Mouse (Mus musculus) limb, embryonic 10.5 days (tissue): Measurements from ENCODE around the gene Gm884. TPM values are rescaled to one million over a fixed set of nuclear protein-coding genes. Genes with fewer than 3 reads are reported as not detected.
A peak's percentile ranks its signal among the peaks of the same experiment; 100 is the strongest.

ENCODE experiments used
- DNase-seq: peaks from one replicate; pipeline ENCODE4 v3.0.0-alpha.2; 2017; ENCODE audit warnings: low spot score
- H3K27ac ChIP-seq: fragments of 300-500 bp; sonication (generic); 2 replicates; pipeline ENCODE4 v1.5.1; 2016; ENCODE audit warnings: mild to moderate bottlenecking
- H3K27me3 ChIP-seq: fragments of 300-500 bp; sonication (generic); 2 replicates; pipeline ENCODE4 v1.6.1; 2016; ENCODE audit warnings: low read depth, mild to moderate bottlenecking; ENCODE audit not compliant: poor library complexity, severe bottlenecking
- H3K36me3 ChIP-seq: fragments of 300-500 bp; sonication (generic); 2 replicates; pipeline ENCODE4 v1.6.1; 2016; ENCODE audit warnings: mild to moderate bottlenecking, moderate library complexity
- H3K4me1 ChIP-seq: fragments of 300-500 bp; sonication (generic); 2 replicates; pipeline ENCODE4 v1.6.1; 2016
- H3K4me3 ChIP-seq: fragments of 300-500 bp; sonication (generic); 2 replicates; pipeline ENCODE4 v1.5.1; 2016; ENCODE audit warnings: mild to moderate bottlenecking, moderate library complexity
- H3K9me3 ChIP-seq: fragments of 300-500 bp; sonication (generic); replicated peaks from 2 replicates; pipeline ENCODE4 v1.6.1; 2016; ENCODE audit warnings: mild to moderate bottlenecking
- WGBS: fragments of 180-500 bp; shearing (Covaris S2); methylation state at CpG from one replicate; pipeline ENCODE4 v1.1.7; 2016; 5-methylcytosine and 5-hydroxymethylcytosine counted together
- polyA plus RNA-seq: library from polyadenylated mRNA; unstranded; fragments of >200 nt; fragmentation: Nextera tagmentation; extraction: Ambion mirVana; gene quantifications from 2 replicates; pipeline ENCODE4 v1.2.1, GENCODE M21; 2016

The Gm884 gene
- polyA plus RNA-seq = not detected in 2 replicates

- no peak for DNase-seq
- H3K27ac ChIP-seq = no peak within 1 kb of the TSS
- no peaks in the 10 kb centered on the region for H3K9me3 ChIP-seq
- WGBS = 81% methylated on average over 9 of the region's 9 CpGs
- H3K36me3 ChIP-seq = no peaks in the 10 kb centered on the region
- no peak within 1 kb of the TSS for H3K4me3 ChIP-seq
- H3K4me1 ChIP-seq = no peaks in the 10 kb centered on the region
- no peaks in the 10 kb centered on the region for H3K27me3 ChIP-seq
These were observed at the start of gene Gm884 for GRCm38 (mm10) chr11:103621040-103621439. Gm884 (minus strand) TSS chr11:103621140.

- WGBS = 60% methylated on average over 13 of the region's 13 CpGs
These were observed 46.0 kb upstream of the Gm884 start for GRCm38 (mm10) chr11:103666907-103667426.

DNA sequence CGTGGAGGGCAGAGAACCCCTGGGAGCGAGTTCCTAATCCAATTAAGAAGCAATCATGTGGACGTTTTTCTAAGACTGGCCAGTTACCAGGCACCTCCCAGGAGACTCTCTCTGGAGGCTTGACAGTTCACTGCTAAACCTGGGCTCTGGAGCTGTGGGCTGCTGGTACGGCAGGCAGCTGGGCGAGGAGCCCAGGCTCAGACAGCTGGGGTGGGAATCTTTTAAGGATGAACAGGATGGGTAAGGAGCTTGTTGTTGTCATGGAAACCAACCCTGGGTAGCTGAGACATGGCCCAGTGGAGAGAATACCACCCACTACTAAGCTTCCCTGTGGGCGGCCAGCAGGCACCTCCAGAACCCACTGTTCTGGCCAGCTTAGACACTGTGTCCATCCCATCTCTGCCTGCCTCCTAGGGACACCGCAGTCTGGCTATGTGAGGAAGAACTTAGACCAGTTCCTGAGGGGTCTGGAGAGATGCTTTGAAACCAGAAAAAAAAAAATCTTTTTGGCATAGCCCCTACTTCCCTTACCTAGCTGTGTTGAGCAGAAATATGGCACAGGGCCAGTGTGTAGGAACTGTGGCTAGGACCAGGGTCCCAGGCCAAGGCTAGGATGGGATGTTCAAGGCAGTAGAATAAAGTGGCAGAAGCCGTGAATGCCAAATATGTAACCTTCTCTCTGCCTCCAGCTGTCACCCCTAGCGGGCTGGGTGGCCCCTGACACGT is 45.4 kb upstream of the Gm884 start:
- Histone ChIP-seq H3K9me3 (no peaks in the 10 kb centered on the region), H3K27ac (no peak overlapping the region), H3K36me3 (no peaks in the 10 kb centered on the region), H3K4me3 (no peak overlapping the region), H3K4me1 (peaks cover 25% of the 10 kb centered on the region), H3K27me3 (peaks cover 4% of the 10 kb centered on the region; the same call in 1 of the 2 replicates)
- WGBS = 44% methylated on average over 10 of the region's 10 CpGs
- no peak for DNase-seq

More at GRCm38 (mm10) chr11:103666907-103667426, 46.0 kb upstream of the Gm884 start:
- Histone ChIP-seq H3K36me3 (no peaks in the 10 kb centered on the region), H3K9me3 (no peaks in the 10 kb centered on the region), H3K4me1 (peaks cover 25% of the 10 kb centered on the region), H3K4me3 (no peak overlapping the region), H3K27me3 (peaks cover 4% of the 10 kb centered on the region; the same call in 1 of the 2 replicates), H3K27ac (no peak overlapping the region)
- DNase-seq = no peak

- WGBS = 60% methylated on average over 1 of the region's 1 CpGs
These were observed 44.8 kb upstream of the Gm884 start for GRCm38 (mm10) chr11:103665695-103666094.

DNA sequence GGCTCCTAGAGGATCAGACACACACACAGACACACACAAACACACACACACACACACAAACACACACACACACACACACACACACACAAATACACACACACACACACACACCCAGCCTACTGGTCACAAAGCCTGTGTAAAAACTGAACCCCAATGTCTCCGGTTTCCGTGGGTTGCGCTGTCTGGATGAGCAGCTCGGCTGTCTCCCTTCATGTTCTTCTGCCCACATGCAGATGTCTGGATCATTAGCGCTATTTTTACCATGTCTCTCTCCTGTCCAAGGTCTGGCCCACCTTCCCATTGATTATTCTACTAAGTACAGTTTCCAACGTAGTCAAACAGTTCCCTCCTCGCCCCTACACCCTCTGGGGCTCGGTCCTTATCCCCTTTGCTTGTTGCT is 42.2 kb upstream of the Gm884 start:
- Histone ChIP-seq H3K4me1 (peaks cover 25% of the 10 kb centered on the region), H3K9me3 (no peaks in the 10 kb centered on the region), H3K27me3 (peaks cover 4% of the 10 kb centered on the region; the same call in 1 of the 2 replicates), H3K4me3 (no peak overlapping the region), H3K36me3 (no peaks in the 10 kb centered on the region), H3K27ac (no peak overlapping the region)
- 89% methylated on average over 8 of the region's 8 CpGs for WGBS
- no peak for DNase-seq

More at GRCm38 (mm10) chr11:103665695-103666094, 44.8 kb upstream of the Gm884 start:
- Histone ChIP-seq H3K27me3 (peaks cover 4% of the 10 kb centered on the region; the same call in 1 of the 2 replicates), H3K9me3 (no peaks in the 10 kb centered on the region), H3K27ac (no peak overlapping the region), H3K4me1 (peaks cover 25% of the 10 kb centered on the region), H3K36me3 (no peaks in the 10 kb centered on the region), H3K4me3 (no peak overlapping the region)
- DNase-seq = no peak

GRCm38 (mm10) chr11:103662546-103662945 is 41.6 kb upstream of the Gm884 start:
- Histone ChIP-seq H3K4me3 (no peak overlapping the region), H3K9me3 (no peaks in the 10 kb centered on the region), H3K27me3 (peaks cover 4% of the 10 kb centered on the region; the same call in 1 of the 2 replicates), H3K4me1 (peaks cover 25% of the 10 kb centered on the region), H3K27ac (no peak overlapping the region), H3K36me3 (no peaks in the 10 kb centered on the region)
- DNase-seq = no peak
- 90% methylated on average over 5 of the region's 5 CpGs for WGBS

DNA sequence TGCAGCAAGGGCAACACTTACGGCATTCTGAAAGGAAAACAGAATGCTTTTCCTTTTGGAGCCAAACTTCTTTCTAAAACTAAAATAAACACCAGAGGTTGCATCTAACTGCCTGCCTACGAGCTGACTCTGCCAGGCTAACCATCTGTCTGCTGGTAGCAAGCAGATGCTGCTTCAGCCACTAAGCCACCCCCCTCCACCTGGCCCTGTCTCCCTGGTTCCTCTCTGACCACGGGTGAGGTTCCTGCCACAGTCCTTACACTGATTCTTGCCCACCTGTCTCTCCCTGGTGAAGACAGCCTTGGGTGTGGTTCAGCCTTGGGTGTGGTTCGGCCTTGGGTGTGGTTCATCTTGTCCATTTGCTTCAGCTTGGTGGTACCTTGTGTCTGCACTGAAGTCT is 40.9 kb upstream of the Gm884 start:
- Histone ChIP-seq H3K27ac (no peak overlapping the region), H3K9me3 (no peaks in the 10 kb centered on the region), H3K27me3 (peaks cover 2% of the 10 kb centered on the region; the same call in 1 of the 2 replicates), H3K4me1 (peaks cover 18% of the 10 kb centered on the region), H3K36me3 (no peaks in the 10 kb centered on the region), H3K4me3 (no peak overlapping the region)
- DNase-seq = no peak
- 68% methylated on average over 4 of the region's 4 CpGs for WGBS

- no peak for DNase-seq
- no peaks in the 10 kb centered on the region for H3K9me3 ChIP-seq
- 93% methylated on average over 7 of the region's 7 CpGs for WGBS
- H3K27me3 ChIP-seq = peaks cover 37% of the 10 kb centered on the region
- no peak overlapping the region for H3K4me3 ChIP-seq
- no peaks in the 10 kb centered on the region for H3K36me3 ChIP-seq
- no peak overlapping the region for H3K27ac ChIP-seq
- no peaks in the 10 kb centered on the region for H3K4me1 ChIP-seq
These were observed 37.2 kb upstream of the Gm884 start for GRCm38 (mm10) chr11:103658189-103658588.

- WGBS = 14% methylated on average over 3 of the region's 3 CpGs
- peaks cover 54% of the 10 kb centered on the region for H3K27me3 ChIP-seq
- no peaks in the 10 kb centered on the region for H3K36me3 ChIP-seq
- H3K4me3 ChIP-seq = no peak overlapping the region
- DNase-seq = peak; percentile 83
- H3K4me1 ChIP-seq = no peaks in the 10 kb centered on the region
- no peaks in the 10 kb centered on the region for H3K9me3 ChIP-seq
- no peak overlapping the region for H3K27ac ChIP-seq
These were observed 35.6 kb upstream of the Gm884 start for GRCm38 (mm10) chr11:103656520-103656919.

GRCm38 (mm10) chr11:103653359-103653965 is 32.5 kb upstream of the Gm884 start:
- Histone ChIP-seq H3K27me3 (peaks cover 85% of the 10 kb centered on the region), H3K27ac (no peak overlapping the region), H3K4me1 (peaks cover 18% of the 10 kb centered on the region), H3K36me3 (no peaks in the 10 kb centered on the region), H3K9me3 (no peaks in the 10 kb centered on the region), H3K4me3 (no peak overlapping the region)
- no peak for DNase-seq
- 77% methylated on average over 10 of the region's 10 CpGs for WGBS

- DNase-seq = no peak
- H3K4me1 ChIP-seq = peaks cover 35% of the 10 kb centered on the region
- no peak overlapping the region for H3K4me3 ChIP-seq
- H3K27ac ChIP-seq = no peak overlapping the region
- peaks cover 98% of the 10 kb centered on the region for H3K27me3 ChIP-seq
- H3K36me3 ChIP-seq = no peaks in the 10 kb centered on the region
- 79% methylated on average over 6 of the region's 6 CpGs for WGBS
- no peaks in the 10 kb centered on the region for H3K9me3 ChIP-seq
These were observed 30.5 kb upstream of the Gm884 start for GRCm38 (mm10) chr11:103651426-103651825.

- DNase-seq = peak; percentile 45
- Histone ChIP-seq H3K27ac (no peak overlapping the region), H3K4me3 (peak overlapping the region; percentile 51), H3K4me1 (peaks cover 47% of the 10 kb centered on the region), H3K9me3 (no peaks in the 10 kb centered on the region), H3K27me3 (peaks cover 86% of the 10 kb centered on the region), H3K36me3 (no peaks in the 10 kb centered on the region)
- 1% methylated on average over 37 of the region's 37 CpGs for WGBS
These were observed 29.1 kb upstream of the Gm884 start for GRCm38 (mm10) chr11:103649983-103650493.
